Mouse (Mus musculus) lung, embryonic 14.5 days (tissue): Measurements from ENCODE around the gene Tspan11. TPM values are rescaled to one million over a fixed set of nuclear protein-coding genes. Genes with fewer than 3 reads are reported as not detected.

ENCODE experiments used
- ATAC-seq: fragments of 200-750 bp; cut with Nextera tagmentation; 2 replicates; pipeline ENCODE4 v1.8.0; 2017; ENCODE audit warnings: mild to moderate bottlenecking, moderate TSS enrichment, moderate library complexity; ENCODE audit not compliant: insufficient read depth
- DNase-seq: peaks from one replicate; pipeline ENCODE4 v3.0.0-alpha.2; 2015
- H3K27ac ChIP-seq: fragments of 300-500 bp; sonication (generic); 2 replicates; pipeline ENCODE4 v1.5.1; 2014; ENCODE audit warnings: low read depth, mild to moderate bottlenecking, moderate library complexity
- H3K27me3 ChIP-seq: fragments of 300-500 bp; sonication (generic); 2 replicates; pipeline ENCODE4 v1.6.1; 2014; ENCODE audit warnings: low read length, control low read depth; ENCODE audit not compliant: insufficient read depth
- H3K36me3 ChIP-seq: fragments of 300-500 bp; sonication (generic); 2 replicates; pipeline ENCODE4 v1.6.1; 2014; ENCODE audit warnings: control low read depth; ENCODE audit not compliant: insufficient read depth
- H3K4me1 ChIP-seq: fragments of 300-500 bp; sonication (generic); 2 replicates; pipeline ENCODE4 v1.6.1; 2014; ENCODE audit warnings: antibody characterized with exemption, control low read depth; ENCODE audit not compliant: insufficient read depth
- H3K4me2 ChIP-seq: fragments of 300-500 bp; sonication (generic); 2 replicates; pipeline ENCODE4 v1.6.1; 2014; ENCODE audit warnings: mild to moderate bottlenecking
- H3K4me3 ChIP-seq: fragments of 300-500 bp; sonication (generic); 2 replicates; pipeline ENCODE4 v1.5.1; 2014; ENCODE audit warnings: low read depth, low read length
- H3K9ac ChIP-seq: fragments of 300-500 bp; sonication (generic); 2 replicates; pipeline ENCODE4 v1.6.1; 2014
- H3K9me3 ChIP-seq: fragments of 300-500 bp; sonication (generic); 2 replicates; pipeline ENCODE4 v1.6.1; 2016; ENCODE audit warnings: low read depth, low read length, control low read depth
- CTCF ChIP-seq: IDR thresholded peaks from 2 replicates; pipeline ENCODE4 v1.5.1; 2016; ENCODE audit warnings: antibody characterized with exemption, low read depth
- WGBS: fragments of 180-500 bp; shearing (Covaris S2); extraction: QIAGEN DNeasy Blood & Tissue Kit; methylation state at CpG from one replicate; pipeline ENCODE4 v1.1.7; 2014; 5-methylcytosine and 5-hydroxymethylcytosine counted together
- polyA plus RNA-seq: library from polyadenylated mRNA; unstranded; fragments of >200 nt; fragmentation: Nextera tagmentation; extraction: Ambion mirVana; gene quantifications from 2 replicates; pipeline ENCODE4 v1.2.1, GENCODE M21; 2014

The Tspan11 gene
- polyA plus RNA-seq, 1 experiment from 2014 or later: 22.5 TPM

GRCm38 (mm10) chr6:127897342-127897741, 10.0 kb downstream of the Tspan11 start:
- no peaks in the 10 kb centered on the region for H3K27me3 ChIP-seq
- no peak for TF ChIP-seq CTCF
- H3K27ac ChIP-seq: no peak overlapping the region
- H3K4me2 ChIP-seq: no peak overlapping the region
- H3K4me3 ChIP-seq: no peak overlapping the region
- no peak for ATAC-seq
- 68% methylated on average over 3 of the region's 3 CpGs for WGBS
- H3K4me1 ChIP-seq: 0 out of 2 replicates have a peak, but pooled peaks cover 8% of the 10 kb centered on the region
- H3K9ac ChIP-seq: no peak overlapping the region
- H3K36me3 ChIP-seq: no peaks in the 10 kb centered on the region
- no peaks in the 10 kb centered on the region for H3K9me3 ChIP-seq
- DNase-seq: no peak

DNA sequence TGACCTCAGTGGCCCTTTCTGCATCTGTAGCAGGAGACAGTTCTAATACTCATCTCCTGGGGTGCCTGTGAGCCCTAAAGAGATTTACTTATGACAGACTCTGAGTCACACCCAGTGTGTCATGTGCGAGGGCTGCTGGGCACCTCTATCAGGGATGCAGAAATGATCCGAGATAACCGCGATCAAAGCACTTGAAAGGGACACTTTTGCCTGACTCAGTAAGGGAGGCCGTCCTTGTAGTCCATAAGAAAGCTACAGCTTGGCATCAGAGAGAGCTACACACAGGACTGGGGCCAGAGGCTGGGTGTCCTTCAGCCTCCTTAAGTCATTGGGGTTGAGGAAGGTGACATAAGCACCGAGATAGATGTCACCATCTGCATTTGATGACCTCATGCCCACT, 12.7 kb downstream of the Tspan11 start:
- Histone ChIP-seq H3K4me2 (no peak overlapping the region), H3K27ac (no peak overlapping the region), H3K9me3 (no peaks in the 10 kb centered on the region), H3K27me3 (no peaks in the 10 kb centered on the region), H3K9ac (no peak overlapping the region), H3K36me3 (no peaks in the 10 kb centered on the region), H3K4me1 (0 out of 2 replicates have a peak, but pooled peaks cover 5% of the 10 kb centered on the region), H3K4me3 (no peak overlapping the region)
- no peak for TF ChIP-seq CTCF
- ATAC-seq: no peak
- no peak for DNase-seq
- 79% methylated on average over 6 of the region's 6 CpGs for WGBS

DNA sequence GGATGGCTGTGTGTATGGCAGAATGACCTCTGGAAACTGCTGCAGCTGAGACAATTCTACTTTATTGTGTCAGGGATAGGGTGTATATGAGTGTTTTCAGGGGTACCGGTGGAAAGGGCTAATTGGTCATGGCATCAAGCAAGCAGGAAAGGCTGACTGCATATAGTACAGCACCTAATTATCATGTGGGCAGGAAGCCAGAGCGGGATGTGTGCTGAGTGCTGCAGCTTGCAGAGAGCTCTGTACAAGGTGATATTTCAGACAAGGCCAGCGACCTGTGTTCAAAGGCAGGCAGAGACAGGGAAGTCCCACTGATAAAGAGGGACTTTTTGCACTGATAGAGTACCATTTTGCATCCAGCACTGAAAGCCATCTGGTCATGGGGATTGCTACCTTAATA, 13.9 kb downstream of the Tspan11 start:
- H3K27ac ChIP-seq: no peak overlapping the region
- H3K9ac ChIP-seq: no peak overlapping the region
- H3K4me2 ChIP-seq: no peak overlapping the region
- 43% methylated on average over 3 of the region's 3 CpGs for WGBS
- no peaks in the 10 kb centered on the region for H3K9me3 ChIP-seq
- ATAC-seq (no peak), DNase-seq (peak; percentile 63)
- no peaks in the 10 kb centered on the region for H3K36me3 ChIP-seq
- no peak for TF ChIP-seq CTCF
- 0 out of 2 replicates have a peak, but pooled peaks cover 5% of the 10 kb centered on the region for H3K4me1 ChIP-seq
- H3K4me3 ChIP-seq: no peak overlapping the region
- H3K27me3 ChIP-seq: no peaks in the 10 kb centered on the region

GRCm38 (mm10) chr6:127901669-127902068, 14.3 kb downstream of the Tspan11 start:
- 0 out of 2 replicates have a peak, but pooled peaks cover 5% of the 10 kb centered on the region for H3K4me1 ChIP-seq
- TF ChIP-seq CTCF: no peak
- H3K4me2 ChIP-seq: no peak overlapping the region
- H3K27ac ChIP-seq: no peak overlapping the region
- no peak for ATAC-seq
- H3K36me3 ChIP-seq: no peaks in the 10 kb centered on the region
- no peak overlapping the region for H3K4me3 ChIP-seq
- no peak overlapping the region for H3K9ac ChIP-seq
- 69% methylated on average over 5 of the region's 5 CpGs for WGBS
- no peaks in the 10 kb centered on the region for H3K27me3 ChIP-seq
- no peaks in the 10 kb centered on the region for H3K9me3 ChIP-seq
- peak; percentile 51 for DNase-seq

DNA sequence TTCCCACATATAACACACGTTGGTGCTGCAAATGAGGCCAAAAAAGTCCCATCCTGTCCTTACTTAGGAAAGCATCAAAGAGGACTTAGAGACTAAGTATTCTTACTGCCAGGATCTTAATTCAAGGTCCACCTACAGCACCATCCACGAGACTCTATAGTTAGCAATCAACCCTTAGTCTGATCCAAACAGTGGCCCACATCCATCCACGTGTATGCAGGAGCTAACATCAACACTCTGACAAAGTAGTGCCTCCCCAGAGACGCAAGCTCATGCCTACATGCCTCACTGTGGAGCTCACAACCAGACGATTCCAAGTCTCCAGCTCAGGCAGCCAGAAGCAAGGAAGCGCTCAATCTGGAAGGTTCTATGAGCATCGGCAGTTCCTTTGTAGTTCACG, 15.2 kb downstream of the Tspan11 start:
- H3K9ac ChIP-seq: no peak overlapping the region
- no peaks in the 10 kb centered on the region for H3K9me3 ChIP-seq
- ATAC-seq (no peak), DNase-seq (no peak)
- H3K27me3 ChIP-seq: no peaks in the 10 kb centered on the region
- no peak overlapping the region for H3K4me3 ChIP-seq
- no peak overlapping the region for H3K4me2 ChIP-seq
- H3K36me3 ChIP-seq: no peaks in the 10 kb centered on the region
- no peak overlapping the region for H3K27ac ChIP-seq
- no peak for TF ChIP-seq CTCF
- 77% methylated on average over 8 of the region's 8 CpGs for WGBS
- H3K4me1 ChIP-seq: 0 out of 2 replicates have a peak, but pooled peaks cover 5% of the 10 kb centered on the region

DNA sequence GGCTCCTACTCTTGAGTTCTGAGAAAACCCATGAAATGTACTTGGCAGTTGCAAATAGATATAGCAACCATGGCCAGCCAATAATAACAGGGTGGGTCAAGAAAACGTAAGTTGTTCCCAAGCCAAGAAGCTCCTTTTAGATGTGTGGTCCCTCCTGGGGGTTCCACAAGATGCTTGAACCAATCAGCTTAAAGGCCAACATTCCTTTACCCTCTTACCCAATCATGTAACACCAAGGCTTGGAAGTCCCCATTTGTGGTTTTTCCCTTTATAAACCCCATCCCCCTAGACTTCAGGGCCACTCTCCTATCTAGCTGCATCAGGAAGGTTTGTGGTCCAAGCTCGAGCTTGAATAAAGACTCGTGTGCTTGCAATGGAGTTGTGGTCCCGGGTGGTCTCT, 23.2 kb downstream of the Tspan11 start:
- Histone ChIP-seq H3K27ac (no peak overlapping the region), H3K4me2 (no peak overlapping the region), H3K9ac (no peak overlapping the region), H3K9me3 (no peaks in the 10 kb centered on the region; the same call in 1 of the 2 replicates), H3K36me3 (peaks cover 4% of the 10 kb centered on the region), H3K4me1 (no peaks in the 10 kb centered on the region), H3K4me3 (no peak overlapping the region), H3K27me3 (no peaks in the 10 kb centered on the region)
- TF ChIP-seq CTCF: no peak
- ATAC-seq (no peak), DNase-seq (no peak)
- 88% methylated on average over 4 of the region's 4 CpGs for WGBS

GRCm38 (mm10) chr6:127911687-127912086, 24.3 kb downstream of the Tspan11 start:
- no peak overlapping the region for H3K4me2 ChIP-seq
- WGBS: 68% methylated on average over 4 of the region's 4 CpGs
- H3K4me3 ChIP-seq: no peak overlapping the region
- H3K9ac ChIP-seq: no peak overlapping the region
- H3K9me3 ChIP-seq: no peaks in the 10 kb centered on the region; the same call in 1 of the 2 replicates
- H3K27me3 ChIP-seq: no peaks in the 10 kb centered on the region
- DNase-seq (no peak), ATAC-seq (no peak)
- TF ChIP-seq CTCF: no peak
- H3K27ac ChIP-seq: no peak overlapping the region
- no peaks in the 10 kb centered on the region for H3K4me1 ChIP-seq
- H3K36me3 ChIP-seq: peaks cover 12% of the 10 kb centered on the region

- Histone ChIP-seq H3K4me2 (no peak overlapping the region), H3K36me3 (peaks cover 12% of the 10 kb centered on the region), H3K27ac (no peak overlapping the region), H3K27me3 (no peaks in the 10 kb centered on the region), H3K9ac (no peak overlapping the region), H3K9me3 (no peaks in the 10 kb centered on the region; the same call in 1 of the 2 replicates), H3K4me1 (no peaks in the 10 kb centered on the region), H3K4me3 (no peak overlapping the region)
- WGBS: 87% methylated on average over 3 of the region's 3 CpGs
- ATAC-seq: peak; percentile 25; the same call in 1 of the 2 replicates
- DNase-seq: no peak
- no peak for TF ChIP-seq CTCF
Measured at GRCm38 (mm10) chr6:127912938-127913337, 25.5 kb downstream of the Tspan11 start.
